8 mouse cellular contexts compared by ENCODE assay signal in the genomic region with DNA sequence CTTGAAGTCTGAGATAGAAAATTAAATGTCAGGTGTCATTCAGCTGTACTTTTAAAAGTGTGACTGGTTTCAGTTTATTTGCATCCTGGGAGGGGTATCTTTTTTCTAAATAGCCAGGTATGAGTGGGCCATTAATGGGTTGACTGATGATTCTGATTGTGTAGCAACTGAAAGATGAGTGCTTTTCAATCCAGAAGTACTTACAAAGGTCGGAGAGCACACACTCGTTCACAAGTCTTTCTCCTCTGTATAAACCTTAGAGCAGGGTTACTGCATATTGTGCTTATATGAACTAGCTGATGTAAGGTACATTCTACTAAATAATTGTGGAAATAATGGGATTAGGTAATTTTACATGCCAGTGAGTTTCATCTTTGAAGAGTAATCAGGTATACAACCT. TPM values are rescaled to one million over a fixed set of nuclear protein-coding genes. Genes with fewer than 3 reads are reported as not detected.
DNase-seq lines count a peak whose midpoint lies in the region; ATAC-seq and TF ChIP-seq lines count a peak whose summit lies in the region.

No protein-coding gene starts in this region.

- peak overlapping the region; percentile 100 for H3K9ac ChIP-seq in embryonic facial prominence, embryonic 14.5 days (ENCODE audit: low read depth, low read length)
- H3K9ac ChIP-seq in intestine, postnatal 0 days (ENCODE audit: low read depth, low read length), result peak overlapping the region; percentile 99
- peak overlapping the region; percentile 100 for H3K9ac ChIP-seq in neural tube, embryonic 13.5 days

- peak overlapping the region; percentile 99 for H3K4me3 ChIP-seq in left cerebral cortex, adult 2 months
- H3K4me3 ChIP-seq in embryonic facial prominence, embryonic 14.5 days (ENCODE audit: low read depth, low read length), result peak overlapping the region; percentile 98
- H3K4me3 ChIP-seq in intestine, postnatal 0 days (ENCODE audit: low read depth, low read length), result peak overlapping the region; percentile 85
- peak overlapping the region; percentile 98 for H3K4me3 ChIP-seq in neural tube, embryonic 13.5 days

- peak overlapping the region; percentile 100; the same call in 1 of the 2 replicates for H3K27ac ChIP-seq in left cerebral cortex, adult 2 months
- peak overlapping the region; percentile 33; the same call in 1 of the 2 replicates for H3K27ac ChIP-seq in embryonic facial prominence, embryonic 14.5 days (replicated peaks; ENCODE audit: low read depth, low read length)
- H3K27ac ChIP-seq in intestine, postnatal 0 days (ENCODE audit: low read depth, low read length), result no peak overlapping the region
- H3K27ac ChIP-seq in neural tube, embryonic 13.5 days (replicated peaks), result no peak overlapping the region

- WGBS in embryonic facial prominence, embryonic 14.5 days, result 15% methylated on average over 2 of the region's 2 CpGs
- 6% methylated on average over 2 of the region's 2 CpGs for WGBS in intestine, postnatal 0 days
- 10% methylated on average over 2 of the region's 2 CpGs for WGBS in neural tube, embryonic 13.5 days

- TF ChIP-seq CTCF in left cerebral cortex, adult 2 months (IDR thresholded peaks at IDR 0.05), result no peak
- TF ChIP-seq CTCF in intestine, postnatal 0 days (IDR thresholded peaks at IDR 0.05; ENCODE audit: low read depth), result no peak

- intact Hi-C loops in left cerebral cortex, adult 2 months (cut with DNase I), result no loop called here
- intact Hi-C loops in left cerebral cortex, postnatal 10 days (cut with DNase I), result no loop called here

- DNase-seq in left cerebral cortex, adult 2 months (ENCODE audit: extremely low spot score in 1 of 2, low spot score in 2 of 2), result no peak
- no peak for DNase-seq in left cerebral cortex, postnatal 10 days (ENCODE audit: extremely low spot score in 1 of 2, low spot score in 2 of 2)
- no peak for DNase-seq in embryonic facial prominence, embryonic 14.5 days (ENCODE audit: low spot score)
- DNase-seq in adipocyte (ENCODE audit: low spot score), result no peak
- no peak for DNase-seq in adrenal gland, postnatal 4 days (ENCODE audit: low spot score in 2 of 2)
- DNase-seq in urinary bladder, postnatal 4 days (ENCODE audit: low spot score in 2 of 2), result no peak

- no peaks in the 10 kb centered on the region for H3K9me3 ChIP-seq in embryonic facial prominence, embryonic 14.5 days (ENCODE audit: control insufficient read depth, low read length)
- H3K9me3 ChIP-seq in intestine, postnatal 0 days (ENCODE audit: control insufficient read depth), result no peaks in the 10 kb centered on the region
- H3K9me3 ChIP-seq in neural tube, embryonic 13.5 days, result no peaks in the 10 kb centered on the region

- no peaks in the 10 kb centered on the region for H3K27me3 ChIP-seq in embryonic facial prominence, embryonic 14.5 days (replicated peaks; ENCODE audit: control insufficient read depth, insufficient read depth, low read length)
- no peaks in the 10 kb centered on the region for H3K27me3 ChIP-seq in intestine, postnatal 0 days (replicated peaks; ENCODE audit: control insufficient read depth, insufficient read depth, low read length)
- no peaks in the 10 kb centered on the region for H3K27me3 ChIP-seq in neural tube, embryonic 13.5 days

- H3K4me2 ChIP-seq in embryonic facial prominence, embryonic 14.5 days (ENCODE audit: low read depth, low read length), result peak overlapping the region; percentile 81
- H3K4me2 ChIP-seq in intestine, postnatal 0 days (replicated peaks; ENCODE audit: low read depth), result peak overlapping the region; percentile 84
- peak overlapping the region; percentile 83 for H3K4me2 ChIP-seq in neural tube, embryonic 13.5 days

- no peaks in the 10 kb centered on the region for H3K36me3 ChIP-seq in embryonic facial prominence, embryonic 14.5 days (ENCODE audit: control insufficient read depth, insufficient read depth, low read length)
- no peaks in the 10 kb centered on the region for H3K36me3 ChIP-seq in intestine, postnatal 0 days (ENCODE audit: control insufficient read depth, insufficient read depth)
- H3K36me3 ChIP-seq in neural tube, embryonic 13.5 days, result no peaks in the 10 kb centered on the region

- peaks cover 15% of the 10 kb centered on the region for H3K4me1 ChIP-seq in embryonic facial prominence, embryonic 14.5 days (ENCODE audit: control insufficient read depth, insufficient read depth, low read length)
- H3K4me1 ChIP-seq in intestine, postnatal 0 days (replicated peaks; ENCODE audit: control insufficient read depth, insufficient read depth, low read length), result no peaks in the 10 kb centered on the region
- peaks cover 40% of the 10 kb centered on the region for H3K4me1 ChIP-seq in neural tube, embryonic 13.5 days (replicated peaks)

- ATAC-seq in embryonic facial prominence, embryonic 14.5 days (ENCODE audit: low read depth), result no peak
- no peak for ATAC-seq in intestine, postnatal 0 days
- ATAC-seq in neural tube, embryonic 13.5 days (ENCODE audit: low read depth), result no peak

RNA-seq across cellular contexts. Expression of a gene that starts 2.5 kb away (rescaled TPM):
- total RNA-seq in left cerebral cortex, adult 2 months (2021), result 100 to 1,000 TPM; 101 to 102 TPM
- 100 to 1,000 TPM; 126 TPM for total RNA-seq in left cerebral cortex, postnatal 10 days (2021)
- 66.0 and 85.2 TPM in 2 replicates for polyA plus RNA-seq in embryonic facial prominence, embryonic 14.5 days (2014; fragmentation: Nextera tagmentation; extraction: Ambion mirVana)
- 44.8 and 49.3 TPM in 2 replicates for polyA plus RNA-seq in intestine, postnatal 0 days (2015; fragmentation: Nextera tagmentation; extraction: Ambion mirVana)
- 151 and 160 TPM in 2 replicates for polyA plus RNA-seq in neural tube, embryonic 13.5 days (2015; fragmentation: Nextera tagmentation; extraction: Ambion mirVana)
- total RNA-seq in adrenal gland, postnatal 4 days (2021), result 10 to 100 TPM; 90.0 to 93.1 TPM

Comparison
In these comparisons a context has a peak if more than half of its experiments do, and no peak if none do; other contexts are left out.
1. H3K27ac ChIP-seq: peak in left cerebral cortex, adult 2 months (single experiment) and embryonic facial prominence, embryonic 14.5 days (single experiment); none in intestine, postnatal 0 days (single experiment) and neural tube, embryonic 13.5 days (single experiment).
2. Peak in every context shown above with its lines, with median percentiles within 50 percentile points of each other: H3K4me3 ChIP-seq, H3K4me2 ChIP-seq and H3K9ac ChIP-seq.